Mouse (Mus musculus) limb, embryonic 13.5 days (tissue): ENCODE data around the gene Cdrt4. TPM values are rescaled to one million over a fixed set of nuclear protein-coding genes. Genes with fewer than 3 reads are reported as not detected.

Source experiments
- ATAC-seq: fragments of 200-750 bp; cut with Nextera tagmentation; 2 replicates; pipeline ENCODE4 v1.8.0; 2017; ENCODE audit warnings: low read depth, moderate number of reproducible peaks, moderate TSS enrichment; ENCODE audit not compliant: low FRiP score
- H3K27ac ChIP-seq: fragments of 300-500 bp; sonication (generic); 2 replicates; pipeline ENCODE4 v1.5.1; 2015; ENCODE audit warnings: inconsistent platforms, mild to moderate bottlenecking, moderate library complexity
- H3K27me3 ChIP-seq: fragments of 300-500 bp; sonication (generic); 2 replicates; pipeline ENCODE4 v1.6.1; 2015; ENCODE audit warnings: mild to moderate bottlenecking, inconsistent platforms
- H3K36me3 ChIP-seq: fragments of 300-500 bp; sonication (generic); 2 replicates; pipeline ENCODE4 v1.6.1; 2015; ENCODE audit warnings: inconsistent platforms, mild to moderate bottlenecking, moderate library complexity
- H3K4me1 ChIP-seq: fragments of 300-500 bp; sonication (generic); 2 replicates; pipeline ENCODE4 v1.6.1; 2015; ENCODE audit warnings: inconsistent platforms
- H3K4me2 ChIP-seq: fragments of 300-500 bp; sonication (generic); replicated peaks from 2 replicates; pipeline ENCODE4 v1.6.1; 2015; ENCODE audit warnings: inconsistent platforms, mild to moderate bottlenecking, moderate library complexity
- H3K4me3 ChIP-seq: fragments of 300-500 bp; sonication (generic); 2 replicates; pipeline ENCODE4 v1.5.1; 2015; ENCODE audit warnings: moderate library complexity, mild to moderate bottlenecking, inconsistent platforms
- H3K9ac ChIP-seq: fragments of 300-500 bp; sonication (generic); 2 replicates; pipeline ENCODE4 v1.6.1; 2015; ENCODE audit warnings: mild to moderate bottlenecking, inconsistent platforms
- H3K9me3 ChIP-seq: fragments of 300-500 bp; sonication (generic); 2 replicates; pipeline ENCODE4 v1.6.1; 2016; ENCODE audit warnings: inconsistent platforms
- WGBS: fragments of 180-500 bp; shearing (Covaris S2); methylation state at CpG from one replicate; pipeline ENCODE4 v1.1.7; 2015; 5-methylcytosine and 5-hydroxymethylcytosine counted together
- polyA plus RNA-seq: library from polyadenylated mRNA; unstranded; fragments of >200 nt; fragmentation: Nextera tagmentation; extraction: Ambion mirVana; gene quantifications from 2 replicates; pipeline ENCODE4 v1.2.1, GENCODE M21; 2015

Gene Cdrt4
- polyA plus RNA-seq, 1 experiment from 2014 or later = 0.62 TPM

GRCm38 (mm10) chr11:62921052-62921977, 29.7 kb upstream of the Cdrt4 start:
- Histone ChIP-seq H3K9ac (peak overlapping the region; percentile 35), H3K36me3 (no peaks in the 10 kb centered on the region), H3K27ac (peak overlapping the region; percentile 97), H3K27me3 (no peaks in the 10 kb centered on the region), H3K9me3 (0 out of 2 replicates have a peak, but pooled peaks cover 4% of the 10 kb centered on the region), H3K4me3 (peak overlapping the region; percentile 32), H3K4me2 (peak overlapping the region; percentile 60), H3K4me1 (peaks cover 23% of the 10 kb centered on the region)
- peak; percentile 90 for ATAC-seq
- WGBS = 14% methylated on average over 25 of the region's 25 CpGs

- Histone ChIP-seq H3K4me2 (no peak overlapping the region), H3K27me3 (no peaks in the 10 kb centered on the region), H3K27ac (no peak overlapping the region), H3K9ac (no peak overlapping the region), H3K36me3 (no peaks in the 10 kb centered on the region), H3K4me3 (no peak overlapping the region), H3K9me3 (peaks cover 3% of the 10 kb centered on the region; the same call in 1 of the 2 replicates), H3K4me1 (peaks cover 23% of the 10 kb centered on the region)
- ATAC-seq = no peak
- WGBS = 85% methylated on average over 6 of the region's 6 CpGs
Measured at GRCm38 (mm10) chr11:62924091-62924761, 26.8 kb upstream of the Cdrt4 start.

- Histone ChIP-seq H3K9ac (no peak overlapping the region), H3K4me3 (no peak overlapping the region), H3K27me3 (no peaks in the 10 kb centered on the region), H3K4me1 (peaks cover 5% of the 10 kb centered on the region), H3K36me3 (no peaks in the 10 kb centered on the region), H3K4me2 (no peak overlapping the region), H3K9me3 (peaks cover 3% of the 10 kb centered on the region; the same call in 1 of the 2 replicates), H3K27ac (no peak overlapping the region)
- no peak; the same call in 1 of the 2 replicates for ATAC-seq
- WGBS = 42% methylated on average over 3 of the region's 3 CpGs
Measured at GRCm38 (mm10) chr11:62929799-62930198, 21.2 kb upstream of the Cdrt4 start.

GRCm38 (mm10) chr11:62930574-62930973, 20.4 kb upstream of the Cdrt4 start:
- WGBS = 88% methylated on average over 4 of the region's 4 CpGs
- H3K4me2 ChIP-seq = no peak overlapping the region
- H3K36me3 ChIP-seq = no peaks in the 10 kb centered on the region
- peaks cover 3% of the 10 kb centered on the region; the same call in 1 of the 2 replicates for H3K9me3 ChIP-seq
- H3K4me1 ChIP-seq = peaks cover 5% of the 10 kb centered on the region
- no peak overlapping the region for H3K27ac ChIP-seq
- no peaks in the 10 kb centered on the region for H3K27me3 ChIP-seq
- no peak for ATAC-seq
- no peak overlapping the region for H3K4me3 ChIP-seq
- H3K9ac ChIP-seq = no peak overlapping the region

GRCm38 (mm10) chr11:62931141-62931540, 19.9 kb upstream of the Cdrt4 start:
- no peak for ATAC-seq
- Histone ChIP-seq H3K27ac (no peak overlapping the region), H3K4me2 (no peak overlapping the region), H3K27me3 (no peaks in the 10 kb centered on the region), H3K4me1 (peaks cover 5% of the 10 kb centered on the region), H3K4me3 (no peak overlapping the region), H3K36me3 (no peaks in the 10 kb centered on the region), H3K9ac (no peak overlapping the region), H3K9me3 (peaks cover 3% of the 10 kb centered on the region; the same call in 1 of the 2 replicates)
- 76% methylated on average over 5 of the region's 5 CpGs for WGBS

- no peak overlapping the region for H3K9ac ChIP-seq
- 85% methylated on average over 9 of the region's 9 CpGs for WGBS
- H3K36me3 ChIP-seq = no peaks in the 10 kb centered on the region
- H3K4me1 ChIP-seq = peaks cover 5% of the 10 kb centered on the region
- no peaks in the 10 kb centered on the region for H3K27me3 ChIP-seq
- no peak overlapping the region for H3K4me3 ChIP-seq
- H3K27ac ChIP-seq = no peak overlapping the region
- H3K4me2 ChIP-seq = no peak overlapping the region
- no peaks in the 10 kb centered on the region for H3K9me3 ChIP-seq
- ATAC-seq = no peak
Measured at GRCm38 (mm10) chr11:62933099-62933498, 17.9 kb upstream of the Cdrt4 start.

- Histone ChIP-seq H3K9ac (no peak overlapping the region), H3K9me3 (no peaks in the 10 kb centered on the region), H3K4me3 (no peak overlapping the region), H3K4me1 (peaks cover 5% of the 10 kb centered on the region; the same call in 1 of the 2 replicates), H3K27me3 (no peaks in the 10 kb centered on the region), H3K36me3 (no peaks in the 10 kb centered on the region), H3K27ac (no peak overlapping the region), H3K4me2 (no peak overlapping the region)
- no peak for ATAC-seq
- WGBS = 76% methylated on average over 11 of the region's 11 CpGs
Measured at GRCm38 (mm10) chr11:62934795-62935514, 16.0 kb upstream of the Cdrt4 start.

- H3K9ac ChIP-seq = no peak overlapping the region
- H3K27ac ChIP-seq = no peak overlapping the region
- no peak overlapping the region for H3K4me2 ChIP-seq
- H3K4me1 ChIP-seq = peaks cover 8% of the 10 kb centered on the region
- no peak for ATAC-seq
- WGBS = 83% methylated on average over 6 of the region's 6 CpGs
- H3K36me3 ChIP-seq = no peaks in the 10 kb centered on the region
- H3K9me3 ChIP-seq = no peaks in the 10 kb centered on the region
- H3K27me3 ChIP-seq = no peaks in the 10 kb centered on the region
- no peak overlapping the region for H3K4me3 ChIP-seq
Measured at GRCm38 (mm10) chr11:62937986-62938385, 13.0 kb upstream of the Cdrt4 start.

- ATAC-seq = no peak
- Histone ChIP-seq H3K4me3 (no peak overlapping the region), H3K27ac (no peak overlapping the region), H3K27me3 (no peaks in the 10 kb centered on the region), H3K9me3 (no peaks in the 10 kb centered on the region), H3K4me2 (no peak overlapping the region), H3K9ac (no peak overlapping the region), H3K36me3 (no peaks in the 10 kb centered on the region), H3K4me1 (peaks cover 8% of the 10 kb centered on the region)
- WGBS = 82% methylated on average over 5 of the region's 5 CpGs
Measured at GRCm38 (mm10) chr11:62938921-62939320, 12.1 kb upstream of the Cdrt4 start.

GRCm38 (mm10) chr11:62940176-62940575, 10.8 kb upstream of the Cdrt4 start:
- H3K36me3 ChIP-seq = no peaks in the 10 kb centered on the region
- H3K27ac ChIP-seq = no peak overlapping the region
- H3K4me1 ChIP-seq = peaks cover 8% of the 10 kb centered on the region
- H3K4me2 ChIP-seq = no peak overlapping the region
- H3K4me3 ChIP-seq = no peak overlapping the region
- ATAC-seq = no peak
- WGBS = 85% methylated on average over 3 of the region's 3 CpGs
- H3K9ac ChIP-seq = no peak overlapping the region
- no peaks in the 10 kb centered on the region for H3K9me3 ChIP-seq
- no peaks in the 10 kb centered on the region for H3K27me3 ChIP-seq

- Histone ChIP-seq H3K9ac (no peak overlapping the region), H3K36me3 (no peaks in the 10 kb centered on the region), H3K4me2 (no peak overlapping the region), H3K4me3 (no peak overlapping the region), H3K9me3 (no peaks in the 10 kb centered on the region), H3K27ac (no peak overlapping the region), H3K27me3 (no peaks in the 10 kb centered on the region), H3K4me1 (peaks cover 12% of the 10 kb centered on the region)
- WGBS = 68% methylated on average over 6 of the region's 6 CpGs
- ATAC-seq = no peak
Measured at GRCm38 (mm10) chr11:62943538-62943937, 7.5 kb upstream of the Cdrt4 start.

GRCm38 (mm10) chr11:62945514-62945913, 5.5 kb upstream of the Cdrt4 start:
- Histone ChIP-seq H3K4me2 (no peak overlapping the region), H3K36me3 (no peaks in the 10 kb centered on the region), H3K4me1 (peaks cover 8% of the 10 kb centered on the region; the same call in 1 of the 2 replicates), H3K9ac (no peak overlapping the region), H3K9me3 (no peaks in the 10 kb centered on the region), H3K27ac (no peak overlapping the region), H3K27me3 (no peaks in the 10 kb centered on the region), H3K4me3 (no peak overlapping the region)
- WGBS = 37% methylated on average over 4 of the region's 4 CpGs
- ATAC-seq = no peak
